Mouse (Mus musculus) lung, embryonic 14.5 days (tissue): ENCODE results near the gene Sema4a. TPM values are rescaled to one million over a fixed set of nuclear protein-coding genes. Genes with fewer than 3 reads are reported as not detected.
A peak's percentile ranks its signal among the peaks of the same experiment; 100 is the strongest.

Experiments
- ATAC-seq: fragments of 200-750 bp; cut with Nextera tagmentation; 2 replicates; pipeline ENCODE4 v1.8.0; 2017; ENCODE audit warnings: mild to moderate bottlenecking, moderate TSS enrichment, moderate library complexity; ENCODE audit not compliant: insufficient read depth
- DNase-seq: peaks from one replicate; pipeline ENCODE4 v3.0.0-alpha.2; 2015
- H3K27ac ChIP-seq: fragments of 300-500 bp; sonication (generic); 2 replicates; pipeline ENCODE4 v1.5.1; 2014; ENCODE audit warnings: low read depth, mild to moderate bottlenecking, moderate library complexity
- H3K27me3 ChIP-seq: fragments of 300-500 bp; sonication (generic); 2 replicates; pipeline ENCODE4 v1.6.1; 2014; ENCODE audit warnings: low read length, control low read depth; ENCODE audit not compliant: insufficient read depth
- H3K36me3 ChIP-seq: fragments of 300-500 bp; sonication (generic); 2 replicates; pipeline ENCODE4 v1.6.1; 2014; ENCODE audit warnings: control low read depth; ENCODE audit not compliant: insufficient read depth
- H3K4me1 ChIP-seq: fragments of 300-500 bp; sonication (generic); 2 replicates; pipeline ENCODE4 v1.6.1; 2014; ENCODE audit warnings: antibody characterized with exemption, control low read depth; ENCODE audit not compliant: insufficient read depth
- H3K4me2 ChIP-seq: fragments of 300-500 bp; sonication (generic); 2 replicates; pipeline ENCODE4 v1.6.1; 2014; ENCODE audit warnings: mild to moderate bottlenecking
- H3K4me3 ChIP-seq: fragments of 300-500 bp; sonication (generic); 2 replicates; pipeline ENCODE4 v1.5.1; 2014; ENCODE audit warnings: low read depth, low read length
- H3K9ac ChIP-seq: fragments of 300-500 bp; sonication (generic); 2 replicates; pipeline ENCODE4 v1.6.1; 2014
- H3K9me3 ChIP-seq: fragments of 300-500 bp; sonication (generic); 2 replicates; pipeline ENCODE4 v1.6.1; 2016; ENCODE audit warnings: low read depth, low read length, control low read depth
- CTCF ChIP-seq: IDR thresholded peaks from 2 replicates; pipeline ENCODE4 v1.5.1; 2016; ENCODE audit warnings: antibody characterized with exemption, low read depth
- WGBS: fragments of 180-500 bp; shearing (Covaris S2); extraction: QIAGEN DNeasy Blood & Tissue Kit; methylation state at CpG from one replicate; pipeline ENCODE4 v1.1.7; 2014; 5-methylcytosine and 5-hydroxymethylcytosine counted together
- polyA plus RNA-seq: library from polyadenylated mRNA; unstranded; fragments of >200 nt; fragmentation: Nextera tagmentation; extraction: Ambion mirVana; gene quantifications from 2 replicates; pipeline ENCODE4 v1.2.1, GENCODE M21; 2014

Sema4a gene
- polyA plus RNA-seq, 1 experiment from 2014 or later: 2.8 TPM

- no peak for ATAC-seq
- no peak overlapping the region for H3K4me3 ChIP-seq
- TF ChIP-seq CTCF: no peak
- no peak for DNase-seq
- H3K36me3 ChIP-seq: 0 out of 2 replicates have a peak, but pooled peaks cover 10% of the 10 kb centered on the region
- H3K4me1 ChIP-seq: peaks cover 18% of the 10 kb centered on the region
- H3K9me3 ChIP-seq: no peaks in the 10 kb centered on the region
- no peaks in the 10 kb centered on the region for H3K27me3 ChIP-seq
- H3K4me2 ChIP-seq: no peak overlapping the region
- 69% methylated on average over 4 of the region's 4 CpGs for WGBS
- no peak overlapping the region for H3K27ac ChIP-seq
- no peak overlapping the region for H3K9ac ChIP-seq
Observed at GRCm38 (mm10) chr3:88499580-88499979, 38.6 kb upstream of the Sema4a start.

DNA sequence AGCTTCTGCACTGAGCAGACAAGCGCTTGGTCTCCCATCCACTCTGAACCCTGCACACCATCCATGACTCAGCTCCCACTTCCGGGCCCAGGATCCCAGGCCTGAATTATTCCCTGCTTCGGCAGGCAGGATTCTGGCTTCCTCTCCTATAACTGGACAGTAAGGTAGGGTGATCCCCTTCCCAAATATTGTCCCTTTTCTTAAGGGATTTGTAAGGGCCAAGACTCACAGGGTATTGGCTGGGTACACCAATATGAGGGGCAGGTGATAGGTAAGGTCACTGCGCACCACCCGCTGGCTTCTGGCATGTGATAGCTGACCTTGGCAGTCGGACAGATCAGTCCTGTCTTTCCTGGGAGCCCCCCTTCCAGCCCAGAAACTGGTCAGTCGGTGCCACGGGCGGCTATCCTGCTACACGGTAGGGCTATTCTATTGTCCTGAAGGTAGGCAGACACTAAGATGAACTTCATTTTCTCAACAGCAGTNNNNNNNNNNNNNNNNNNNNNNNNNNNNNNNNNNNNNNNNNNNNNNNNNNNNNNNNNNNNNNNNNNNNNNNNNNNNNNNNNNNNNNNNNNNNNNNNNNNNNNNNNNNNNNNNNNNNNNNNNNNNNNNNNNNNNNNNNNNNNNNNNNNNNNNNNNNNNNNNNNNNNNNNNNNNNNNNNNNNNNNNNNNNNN is 34.9 kb upstream of the Sema4a start:
- TF ChIP-seq CTCF: no peak
- H3K4me3 ChIP-seq: no peak overlapping the region
- H3K27me3 ChIP-seq: no peaks in the 10 kb centered on the region
- H3K9me3 ChIP-seq: no peaks in the 10 kb centered on the region
- H3K4me1 ChIP-seq: peaks cover 24% of the 10 kb centered on the region
- WGBS: 77% methylated on average over 10 of the region's 10 CpGs
- H3K4me2 ChIP-seq: no peak overlapping the region
- no peak overlapping the region for H3K27ac ChIP-seq
- ATAC-seq (no peak), DNase-seq (no peak)
- no peak overlapping the region for H3K9ac ChIP-seq
- 0 out of 2 replicates have a peak, but pooled peaks cover 10% of the 10 kb centered on the region for H3K36me3 ChIP-seq

DNA sequence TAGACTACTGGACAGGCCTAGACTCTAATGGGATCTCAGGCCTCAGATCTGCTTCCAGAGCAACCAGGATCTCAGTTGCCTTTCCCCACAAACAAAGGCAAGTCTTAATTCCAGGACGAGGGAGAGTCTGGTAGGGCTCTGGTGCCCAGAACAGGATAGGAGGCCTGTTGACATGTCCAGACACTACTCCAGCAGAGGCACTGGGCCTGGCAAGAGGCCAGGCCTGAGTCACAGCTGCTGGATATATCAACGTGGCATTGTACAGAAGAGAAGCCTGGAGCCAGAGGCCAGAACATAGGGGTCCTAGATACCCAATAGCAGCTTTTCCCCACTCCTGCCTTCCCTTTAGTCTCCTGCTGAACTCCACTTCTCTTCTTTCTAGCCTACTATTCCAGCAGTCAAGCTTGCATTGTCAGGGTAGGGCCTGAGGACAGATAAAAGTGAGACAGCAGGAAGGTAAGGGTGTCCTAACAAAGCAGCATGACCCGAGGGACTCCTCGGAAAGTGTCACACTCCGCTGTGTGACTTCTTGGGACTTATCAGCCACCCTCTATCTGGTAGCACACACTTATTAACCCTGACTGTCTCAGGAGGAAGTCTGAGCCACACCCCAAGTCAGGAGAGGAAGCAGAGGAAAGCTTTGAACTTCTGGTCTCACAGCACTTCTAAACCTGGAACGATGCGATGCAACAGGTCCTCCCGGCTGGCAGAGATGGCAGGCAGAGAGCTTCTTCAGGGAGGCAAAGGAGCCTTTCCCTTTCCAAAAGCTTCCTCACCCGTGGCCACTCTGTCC is 34.0 kb upstream of the Sema4a start:
- Histone ChIP-seq H3K27me3 (no peaks in the 10 kb centered on the region), H3K27ac (peak overlapping the region; percentile 69), H3K4me2 (peak overlapping the region; percentile 0; the same call in 1 of the 2 replicates), H3K9ac (peak overlapping the region; percentile 30; the same call in 1 of the 2 replicates), H3K9me3 (no peaks in the 10 kb centered on the region), H3K4me1 (peaks cover 24% of the 10 kb centered on the region), H3K36me3 (0 out of 2 replicates have a peak, but pooled peaks cover 10% of the 10 kb centered on the region), H3K4me3 (no peak overlapping the region)
- DNase-seq (peak; percentile 83), ATAC-seq (no peak)
- 50% methylated on average over 9 of the region's 9 CpGs for WGBS
- no peak for TF ChIP-seq CTCF

GRCm38 (mm10) chr3:88493706-88494582 is 33.0 kb upstream of the Sema4a start:
- WGBS: 68% methylated on average over 11 of the region's 11 CpGs
- Histone ChIP-seq H3K9ac (peak overlapping the region; percentile 67), H3K36me3 (0 out of 2 replicates have a peak, but pooled peaks cover 10% of the 10 kb centered on the region), H3K4me1 (peaks cover 24% of the 10 kb centered on the region), H3K4me2 (peak overlapping the region; percentile 91), H3K27me3 (no peaks in the 10 kb centered on the region), H3K27ac (peak overlapping the region; percentile 94), H3K9me3 (no peaks in the 10 kb centered on the region), H3K4me3 (peak overlapping the region; percentile 43; the same call in 1 of the 2 replicates)
- ATAC-seq (no peak), DNase-seq (no peak)
- TF ChIP-seq CTCF: no peak

GRCm38 (mm10) chr3:88487396-88487795 is 26.4 kb upstream of the Sema4a start:
- 87% methylated on average over 1 of the region's 1 CpGs for WGBS
- Histone ChIP-seq H3K36me3 (peaks cover 30% of the 10 kb centered on the region), H3K4me3 (no peak overlapping the region), H3K4me2 (no peak overlapping the region), H3K27me3 (peaks cover 33% of the 10 kb centered on the region), H3K9ac (no peak overlapping the region), H3K9me3 (no peaks in the 10 kb centered on the region), H3K27ac (no peak overlapping the region), H3K4me1 (peaks cover 2% of the 10 kb centered on the region)
- ATAC-seq: no peak
- TF ChIP-seq CTCF: no peak
- no peak for DNase-seq

GRCm38 (mm10) chr3:88486887-88487286 is 25.9 kb upstream of the Sema4a start:
- WGBS: 70% methylated on average over 4 of the region's 4 CpGs
- ATAC-seq (no peak), DNase-seq (no peak)
- no peak overlapping the region for H3K4me2 ChIP-seq
- peaks cover 33% of the 10 kb centered on the region for H3K27me3 ChIP-seq
- no peak overlapping the region for H3K27ac ChIP-seq
- H3K4me3 ChIP-seq: no peak overlapping the region
- H3K9me3 ChIP-seq: no peaks in the 10 kb centered on the region
- no peak overlapping the region for H3K9ac ChIP-seq
- TF ChIP-seq CTCF: no peak
- H3K4me1 ChIP-seq: no peaks in the 10 kb centered on the region
- H3K36me3 ChIP-seq: peaks cover 30% of the 10 kb centered on the region
